Mouse (Mus musculus) bone marrow, adult 2 months (tissue): ENCODE data around the gene Map3k13.

Experiments
- CTCF ChIP-seq: fragments of 200-500 bp; IDR thresholded peaks from 2 replicates; pipeline ENCODE4 v1.5.1; 2011; ENCODE audit warnings: low read length, control low read depth; ENCODE audit not compliant: control insufficient read depth, insufficient read depth
- POLR2A ChIP-seq: fragments of 200-500 bp; IDR thresholded peaks from 2 replicates; pipeline ENCODE4 v1.6.1; 2011; ENCODE audit warnings: low read depth, mild to moderate bottlenecking, control low read depth, low read length, borderline replicate concordance; ENCODE audit not compliant: control insufficient read depth

DNA sequence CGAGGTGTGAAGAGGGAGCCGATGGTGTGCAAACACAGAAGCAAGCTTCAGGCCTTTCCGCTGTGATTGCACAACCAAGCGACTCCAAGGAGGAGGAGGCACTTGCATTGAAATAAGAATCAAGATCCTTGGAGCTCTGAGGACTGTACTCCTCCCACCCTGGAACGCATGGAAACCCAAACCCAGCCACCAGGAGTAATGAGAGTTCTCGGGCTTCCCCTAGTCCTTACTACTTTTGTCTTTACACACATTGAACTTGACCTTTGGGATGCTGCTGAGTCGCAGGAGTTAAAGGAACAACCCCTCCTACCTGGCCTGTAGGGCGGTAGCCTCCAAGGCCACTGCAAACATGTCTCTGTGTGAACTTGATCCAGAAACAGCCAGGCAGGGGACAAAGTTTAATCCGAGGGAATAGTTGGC, 31.5 kb downstream of the Map3k13 start:
- no peak for TF ChIP-seq CTCF
- no peak for TF ChIP-seq POLR2A
